Mouse (Mus musculus) bone marrow macrophage, adult 2 months (primary cell): Measurements from ENCODE around the gene Txnrd1.

ENCODE experiments used
- CTCF ChIP-seq: IDR thresholded peaks from 2 replicates; pipeline ENCODE4 v1.5.1; 2012; ENCODE audit warnings: low read depth, mild to moderate bottlenecking, low read length, moderate library complexity
- POLR2A ChIP-seq: IDR thresholded peaks from 2 replicates; pipeline ENCODE4 v1.6.1; 2012; ENCODE audit warnings: mild to moderate bottlenecking, low read depth, low read length, borderline replicate concordance

DNA sequence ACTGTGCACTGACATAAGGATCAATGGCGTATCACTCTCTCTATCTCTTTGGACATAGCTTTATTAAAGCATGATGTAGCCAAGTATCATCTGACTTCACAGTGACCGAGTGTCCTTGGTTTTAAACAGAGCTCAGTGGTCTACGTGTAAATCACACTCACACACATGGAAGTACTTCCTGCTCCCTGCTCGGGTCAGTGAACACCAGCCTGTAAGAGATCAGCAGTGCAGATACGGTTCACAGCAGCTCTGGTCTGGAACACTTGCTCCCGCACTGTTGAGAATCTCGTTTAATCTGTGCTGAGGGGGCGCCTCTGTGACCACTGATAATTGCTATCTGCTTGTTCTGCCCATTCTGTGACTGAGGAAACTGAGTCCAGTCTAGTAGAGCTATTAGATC lies 54.8 kb downstream of the Txnrd1 start:
- no peak for TF ChIP-seq CTCF
- TF ChIP-seq POLR2A: no peak
